Mouse (Mus musculus) layer of hippocampus, adult 18-20 months (tissue): ENCODE data around the gene Bmpr1a. TPM values are rescaled to one million over a fixed set of nuclear protein-coding genes. Genes with fewer than 3 reads are reported as not detected.
"Not testable (repeated sequence)": the region's sequence is repeated elsewhere in the genome, so short reads cannot be mapped to it uniquely, and the experiment has no call there.

ENCODE experiments used
- DNase-seq, 2 experiments: peaks; one replicate each; pipeline ENCODE4 v3.0.0; 2022; ENCODE audit warnings: low spot score in 2 of 2
- total RNA-seq, 2 experiments: library from RNA; stranded (reverse); gene quantifications; 2 replicates each; pipeline ENCODE4 v1.2.3; 2021

Gene Bmpr1a
- total RNA-seq, 2 experiments from 2014 or later: 35.9 to 38.5 TPM

- DNase-seq: no peak
These were observed 49.5 kb downstream of the Bmpr1a start for GRCm38 (mm10) chr14:34453648-34454047.

GRCm38 (mm10) chr14:34451872-34452271, 51.3 kb downstream of the Bmpr1a start:
- no peak for DNase-seq

- DNase-seq: no peak
These were observed 52.7 kb downstream of the Bmpr1a start for GRCm38 (mm10) chr14:34450451-34450850.

GRCm38 (mm10) chr14:34449807-34450206, 53.3 kb downstream of the Bmpr1a start:
- DNase-seq: no peak

- DNase-seq: no peak
These were observed 54.7 kb downstream of the Bmpr1a start for GRCm38 (mm10) chr14:34448398-34448797.

- no peak for DNase-seq
These were observed 55.5 kb downstream of the Bmpr1a start for GRCm38 (mm10) chr14:34447659-34448058.

- DNase-seq: no peak
These were observed 56.5 kb downstream of the Bmpr1a start for GRCm38 (mm10) chr14:34446624-34447023.

GRCm38 (mm10) chr14:34445348-34445747, 57.8 kb downstream of the Bmpr1a start:
- no peak for DNase-seq

- peak in 1 of 2 experiments; percentile 30 for DNase-seq
These were observed 58.2 kb downstream of the Bmpr1a start for GRCm38 (mm10) chr14:34444924-34445323.

GRCm38 (mm10) chr14:34444368-34444767, 58.8 kb downstream of the Bmpr1a start:
- DNase-seq: no peak

- no peak for DNase-seq
These were observed 60.6 kb downstream of the Bmpr1a start for GRCm38 (mm10) chr14:34442531-34442930.

- DNase-seq: peak in 1 of 2 experiments; percentile 29
These were observed 62.5 kb downstream of the Bmpr1a start for GRCm38 (mm10) chr14:34440526-34441066.

GRCm38 (mm10) chr14:34429069-34429468, 74.1 kb downstream of the Bmpr1a start:
- DNase-seq: no peak

GRCm38 (mm10) chr14:34428274-34428673, 74.9 kb downstream of the Bmpr1a start:
- no peak for DNase-seq

GRCm38 (mm10) chr14:34421078-34421477, 82.1 kb downstream of the Bmpr1a start:
- DNase-seq: no peak

GRCm38 (mm10) chr14:34417501-34417900, 85.6 kb downstream of the Bmpr1a start:
- no peak for DNase-seq

- DNase-seq: not testable (repeated sequence)
These were observed 86.2 kb downstream of the Bmpr1a start for GRCm38 (mm10) chr14:34416946-34417345.

- DNase-seq: no peak
These were observed 90.8 kb downstream of the Bmpr1a start for GRCm38 (mm10) chr14:34412164-34412896.

GRCm38 (mm10) chr14:34410716-34411115, 92.4 kb downstream of the Bmpr1a start:
- DNase-seq: no peak

- no peak for DNase-seq
These were observed 99.7 kb downstream of the Bmpr1a start for GRCm38 (mm10) chr14:34403424-34403823.

- DNase-seq: no peak
These were observed 100.3 kb downstream of the Bmpr1a start for GRCm38 (mm10) chr14:34402871-34403270.

- DNase-seq: peak; percentile 34 to 86
These were observed 102.0 kb downstream of the Bmpr1a start for GRCm38 (mm10) chr14:34401135-34401534.

- DNase-seq: no peak
These were observed 103.1 kb downstream of the Bmpr1a start for GRCm38 (mm10) chr14:34400021-34400420.
